Mouse (Mus musculus) liver, embryonic 12.5 days (tissue): ENCODE results near the gene Traf1. TPM values are rescaled to one million over a fixed set of nuclear protein-coding genes. Genes with fewer than 3 reads are reported as not detected.
A peak's percentile ranks its signal among the peaks of the same experiment; 100 is the strongest.

Experiments used
- ATAC-seq: fragments of 200-750 bp; cut with Nextera tagmentation; 2 replicates; pipeline ENCODE4 v1.8.0; 2017; ENCODE audit warnings: moderate number of reproducible peaks, mild to moderate bottlenecking, moderate library complexity
- H3K27ac ChIP-seq: fragments of 300-500 bp; sonication (generic); 2 replicates; pipeline ENCODE4 v1.5.1; 2016; ENCODE audit warnings: mild to moderate bottlenecking
- H3K27me3 ChIP-seq: fragments of 300-500 bp; sonication (generic); replicated peaks from 2 replicates; pipeline ENCODE4 v1.6.1; 2016; ENCODE audit warnings: mild to moderate bottlenecking, moderate library complexity
- H3K36me3 ChIP-seq: fragments of 300-500 bp; sonication (generic); 2 replicates; pipeline ENCODE4 v1.6.1; 2016; ENCODE audit warnings: mild to moderate bottlenecking, moderate library complexity
- H3K4me1 ChIP-seq: fragments of 300-500 bp; sonication (generic); 2 replicates; pipeline ENCODE4 v1.6.1; 2016
- H3K4me2 ChIP-seq: fragments of 300-500 bp; sonication (generic); 2 replicates; pipeline ENCODE4 v1.6.1; 2016; ENCODE audit warnings: mild to moderate bottlenecking, moderate library complexity
- H3K4me3 ChIP-seq: fragments of 300-500 bp; sonication (generic); 2 replicates; pipeline ENCODE4 v1.5.1; 2016; ENCODE audit warnings: mild to moderate bottlenecking, moderate library complexity
- H3K9ac ChIP-seq: fragments of 300-500 bp; sonication (generic); 2 replicates; pipeline ENCODE4 v1.6.1; 2016; ENCODE audit warnings: mild to moderate bottlenecking, moderate library complexity
- H3K9me3 ChIP-seq: fragments of 300-500 bp; sonication (generic); replicated peaks from 2 replicates; pipeline ENCODE4 v1.6.1; 2016; ENCODE audit warnings: mild to moderate bottlenecking, moderate library complexity
- WGBS: fragments of 180-500 bp; shearing (Covaris S2); methylation state at CpG from one replicate; pipeline ENCODE4 v1.1.7; 2016; ENCODE audit not compliant: insufficient replicate concordance; 5-methylcytosine and 5-hydroxymethylcytosine counted together
- polyA plus RNA-seq: library from polyadenylated mRNA; unstranded; fragments of >200 nt; fragmentation: Nextera tagmentation; extraction: Ambion mirVana; gene quantifications from 2 replicates; pipeline ENCODE4 v1.2.1, GENCODE M21; 2016

The Traf1 gene
- polyA plus RNA-seq: 0.12 and 0.27 TPM in 2 replicates

DNA sequence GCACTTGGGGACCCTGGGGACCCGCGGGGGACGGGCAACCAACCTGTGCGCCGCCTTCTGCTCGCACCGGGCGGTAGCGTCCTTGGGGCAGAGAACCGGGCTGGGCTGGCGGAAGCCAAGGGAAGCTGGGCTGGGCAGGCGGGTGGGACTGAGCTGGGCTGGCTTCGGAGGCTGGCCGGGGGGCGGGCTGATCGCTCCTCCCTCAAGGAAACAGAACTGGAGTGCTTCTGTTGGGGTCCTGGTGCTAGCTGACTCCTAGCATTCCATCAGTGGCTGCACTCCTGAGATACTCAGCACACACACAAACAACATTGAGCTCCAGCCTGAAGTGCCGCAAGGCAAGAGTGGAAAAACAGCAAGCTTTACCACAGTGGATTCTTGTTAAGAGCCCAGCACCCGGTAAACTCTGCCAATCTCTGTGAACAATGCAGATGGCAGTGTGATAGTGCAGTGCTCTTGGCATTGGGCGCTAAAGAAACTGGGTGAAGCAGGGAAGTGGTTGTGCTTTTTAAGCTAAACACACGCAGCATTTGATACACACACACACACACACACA is at the start of gene Traf1:
Gene Traf1 (minus strand): TSS at position 292 of the 556 bp plus-strand sequence.
- no peak for ATAC-seq
- Histone ChIP-seq H3K9ac (no peak within 1 kb of the TSS), H3K9me3 (no peaks in the 10 kb centered on the region), H3K4me2 (peak within 1 kb of the TSS; percentile 56), H3K4me3 (peak within 1 kb of the TSS; percentile 25), H3K4me1 (peaks cover 29% of the 10 kb centered on the region), H3K27ac (no peak within 1 kb of the TSS), H3K27me3 (peaks cover 23% of the 10 kb centered on the region), H3K36me3 (no peaks in the 10 kb centered on the region)
- 9% methylated on average over 20 of the region's 20 CpGs for WGBS

DNA sequence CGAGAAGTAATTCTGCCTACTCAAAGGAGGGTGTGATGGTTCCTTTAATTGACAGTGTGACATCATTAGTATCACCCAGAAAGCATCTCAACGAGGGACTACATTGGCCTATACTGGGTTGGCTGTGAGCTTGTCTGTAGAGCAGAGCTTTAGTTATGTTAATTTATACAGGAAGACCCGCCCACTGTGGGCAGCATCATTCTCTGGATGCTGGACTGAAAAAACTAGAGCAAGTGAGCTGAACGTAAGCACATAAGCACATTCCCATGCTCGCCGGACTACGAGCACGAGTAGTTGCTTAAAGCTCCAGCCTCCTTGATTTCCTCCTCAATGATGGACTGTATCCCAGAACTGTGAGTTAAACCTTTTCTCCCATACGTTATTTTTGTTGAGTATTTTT is 37.4 kb upstream of the Traf1 start:
- Histone ChIP-seq H3K36me3 (no peaks in the 10 kb centered on the region), H3K9me3 (no peaks in the 10 kb centered on the region), H3K4me2 (no peak overlapping the region), H3K4me3 (no peak overlapping the region), H3K27me3 (peaks cover 2% of the 10 kb centered on the region; the same call in 1 of the 2 replicates), H3K27ac (no peak overlapping the region), H3K9ac (no peak overlapping the region), H3K4me1 (no peaks in the 10 kb centered on the region)
- WGBS: 67% methylated on average over 9 of the region's 9 CpGs
- ATAC-seq: no peak

DNA sequence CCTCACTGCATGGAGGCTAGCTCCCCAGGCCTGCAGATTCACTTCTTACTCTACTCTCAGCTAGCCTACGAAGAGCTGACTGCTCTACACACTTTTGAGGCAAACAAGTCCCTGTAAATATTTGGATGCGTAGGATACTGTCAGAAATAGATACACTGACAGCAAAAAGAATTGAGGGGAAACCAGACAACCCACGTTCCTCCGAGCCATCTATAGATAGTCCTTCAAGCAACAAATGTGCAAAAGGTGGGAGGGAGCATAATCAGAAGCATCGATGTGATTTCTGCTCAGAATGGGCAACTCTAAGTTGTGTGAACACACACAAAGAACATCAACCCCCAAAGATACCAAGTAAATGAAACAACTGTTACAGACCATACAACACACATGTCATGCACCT is 34.9 kb upstream of the Traf1 start:
- no peaks in the 10 kb centered on the region for H3K36me3 ChIP-seq
- H3K9me3 ChIP-seq: no peaks in the 10 kb centered on the region
- no peaks in the 10 kb centered on the region for H3K4me1 ChIP-seq
- H3K4me3 ChIP-seq: no peak overlapping the region
- 62% methylated on average over 5 of the region's 5 CpGs for WGBS
- ATAC-seq: no peak
- no peak overlapping the region for H3K4me2 ChIP-seq
- H3K9ac ChIP-seq: no peak overlapping the region
- no peak overlapping the region for H3K27ac ChIP-seq
- peaks cover 15% of the 10 kb centered on the region; the same call in 1 of the 2 replicates for H3K27me3 ChIP-seq

DNA sequence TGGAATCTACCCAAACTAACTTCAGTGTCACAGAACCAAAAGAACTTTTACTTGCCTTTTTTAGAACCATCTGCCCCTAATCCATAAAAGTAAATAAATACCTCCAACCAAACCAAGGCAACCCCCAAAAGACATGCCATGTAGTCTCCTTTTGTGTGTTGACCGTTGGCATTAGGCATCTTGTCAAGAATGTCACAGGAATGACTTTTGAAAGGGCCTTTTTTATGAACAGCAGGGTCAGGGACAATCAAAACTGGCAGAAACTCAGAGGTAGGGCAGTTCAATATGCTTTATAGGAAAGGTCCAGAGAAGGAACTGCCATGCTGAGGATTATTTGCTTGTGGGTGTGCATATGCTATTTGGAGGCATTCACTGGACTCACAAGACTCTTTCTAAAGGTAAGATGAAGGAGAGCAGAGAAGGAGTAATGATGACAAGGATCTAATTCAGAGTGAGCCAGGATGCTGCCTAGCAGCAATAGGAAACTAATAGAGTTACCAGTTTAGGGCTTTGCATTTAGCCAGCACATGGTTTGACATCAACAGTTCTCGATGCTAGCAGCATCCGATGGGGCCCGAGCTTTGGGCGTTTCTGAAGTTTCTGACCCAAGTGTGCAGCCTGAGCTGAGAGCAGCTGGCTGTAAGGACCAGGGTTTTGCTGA is 32.3 kb upstream of the Traf1 start:
- Histone ChIP-seq H3K27ac (no peak overlapping the region), H3K9ac (no peak overlapping the region), H3K4me2 (no peak overlapping the region), H3K27me3 (peaks cover 18% of the 10 kb centered on the region; the same call in 1 of the 2 replicates), H3K9me3 (no peaks in the 10 kb centered on the region), H3K36me3 (no peaks in the 10 kb centered on the region), H3K4me1 (no peaks in the 10 kb centered on the region), H3K4me3 (no peak overlapping the region)
- WGBS: 68% methylated on average over 5 of the region's 5 CpGs
- no peak for ATAC-seq

DNA sequence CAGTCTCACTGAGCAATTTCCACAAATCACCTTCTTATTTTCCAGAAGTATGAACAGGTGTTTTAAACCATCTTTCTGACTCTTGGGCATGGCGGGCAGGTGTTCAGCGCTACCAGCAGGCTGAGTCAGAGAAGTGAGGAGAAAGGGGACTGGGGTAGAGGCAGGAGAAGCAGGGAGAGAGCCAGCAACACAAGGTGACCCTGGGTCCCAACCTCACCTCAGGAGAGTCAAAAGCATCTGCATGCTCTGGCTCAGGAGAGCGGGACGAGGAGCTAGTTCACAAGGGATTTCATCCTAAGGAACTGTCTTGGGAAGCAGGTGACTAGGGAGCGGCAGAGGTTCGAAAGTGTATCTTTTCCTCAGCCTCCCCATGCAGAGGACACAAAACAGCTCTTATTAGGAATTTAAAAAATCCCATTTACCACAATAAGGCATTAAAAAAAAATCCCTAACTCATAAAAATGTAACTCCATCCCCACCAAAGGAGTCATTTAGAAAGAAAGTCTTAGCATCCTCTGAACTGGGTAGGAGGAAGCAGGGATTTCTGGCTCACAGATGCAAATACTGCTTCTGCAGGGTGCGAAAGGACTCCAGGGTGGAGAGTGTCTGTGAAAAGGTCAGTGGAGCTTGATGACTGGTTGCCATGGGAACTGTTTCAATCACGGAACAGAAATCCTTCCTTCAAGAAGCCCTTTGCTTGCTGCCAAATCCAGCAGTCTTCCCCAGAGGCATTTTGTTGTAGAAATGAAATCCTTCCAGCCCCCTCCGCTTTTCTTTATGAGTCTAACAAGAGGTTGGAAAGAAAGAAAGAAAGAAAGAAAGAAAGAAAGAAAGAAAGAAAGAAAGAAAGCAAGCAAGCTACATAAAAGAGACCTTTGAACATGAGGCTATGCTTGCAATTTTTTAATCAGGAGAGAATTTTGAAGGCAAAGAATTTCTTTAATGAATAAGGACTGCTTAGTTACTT is 31.4 kb upstream of the Traf1 start:
- Histone ChIP-seq H3K27me3 (peaks cover 18% of the 10 kb centered on the region; the same call in 1 of the 2 replicates), H3K9me3 (no peaks in the 10 kb centered on the region), H3K9ac (no peak overlapping the region), H3K4me2 (no peak overlapping the region), H3K4me3 (no peak overlapping the region), H3K27ac (no peak overlapping the region), H3K4me1 (no peaks in the 10 kb centered on the region), H3K36me3 (no peaks in the 10 kb centered on the region)
- 22% methylated on average over 9 of the region's 9 CpGs for WGBS
- ATAC-seq: no peak

DNA sequence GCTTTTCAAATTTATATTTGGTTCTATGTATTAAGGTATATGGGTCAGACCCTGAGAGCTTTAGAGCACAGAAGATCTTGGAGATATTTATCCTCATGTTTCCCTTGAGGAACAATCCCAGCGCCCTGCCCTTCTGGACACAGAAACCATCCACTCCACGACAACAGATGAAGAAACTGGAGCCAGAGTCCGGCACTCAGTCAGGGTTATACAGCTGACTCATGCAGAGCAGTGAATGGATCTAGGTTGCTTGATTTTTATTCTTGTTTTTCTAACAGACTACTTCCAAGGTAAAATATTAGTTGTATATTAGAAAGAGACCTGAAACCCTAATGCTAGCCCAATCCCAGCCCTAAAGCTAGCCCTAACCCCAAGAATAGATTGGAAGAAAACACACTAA is 30.4 kb upstream of the Traf1 start:
- ATAC-seq: no peak
- Histone ChIP-seq H3K9ac (no peak overlapping the region), H3K9me3 (no peaks in the 10 kb centered on the region), H3K27ac (no peak overlapping the region), H3K36me3 (no peaks in the 10 kb centered on the region), H3K27me3 (peaks cover 18% of the 10 kb centered on the region; the same call in 1 of the 2 replicates), H3K4me2 (no peak overlapping the region), H3K4me1 (no peaks in the 10 kb centered on the region), H3K4me3 (no peak overlapping the region)
- WGBS: 66% methylated on average over 3 of the region's 3 CpGs

DNA sequence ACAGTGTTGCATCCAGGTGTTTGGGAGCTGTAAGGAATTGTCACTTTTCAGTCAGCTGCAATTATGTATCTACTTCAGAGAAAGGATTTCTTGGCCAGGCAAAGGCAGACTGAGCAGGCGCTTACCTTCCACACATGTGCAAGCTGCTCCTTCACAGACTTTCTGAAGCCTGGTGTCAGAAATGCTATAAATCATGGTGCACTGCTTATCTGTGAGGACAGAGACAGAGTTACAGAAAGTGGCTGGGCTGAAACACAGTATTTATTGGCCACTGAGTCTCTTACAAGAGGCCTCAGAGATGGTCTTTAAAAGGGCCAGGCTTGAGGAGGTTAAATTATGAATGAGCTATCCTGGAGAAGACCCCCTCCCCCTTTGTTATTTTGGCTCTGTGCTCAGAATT is 28.2 kb upstream of the Traf1 start:
- Histone ChIP-seq H3K4me1 (no peaks in the 10 kb centered on the region), H3K27ac (no peak overlapping the region), H3K36me3 (no peaks in the 10 kb centered on the region), H3K9ac (no peak overlapping the region), H3K4me3 (no peak overlapping the region), H3K9me3 (no peaks in the 10 kb centered on the region), H3K4me2 (no peak overlapping the region), H3K27me3 (peaks cover 18% of the 10 kb centered on the region; the same call in 1 of the 2 replicates)
- WGBS: 62% methylated on average over 1 of the region's 1 CpGs
- ATAC-seq: no peak

DNA sequence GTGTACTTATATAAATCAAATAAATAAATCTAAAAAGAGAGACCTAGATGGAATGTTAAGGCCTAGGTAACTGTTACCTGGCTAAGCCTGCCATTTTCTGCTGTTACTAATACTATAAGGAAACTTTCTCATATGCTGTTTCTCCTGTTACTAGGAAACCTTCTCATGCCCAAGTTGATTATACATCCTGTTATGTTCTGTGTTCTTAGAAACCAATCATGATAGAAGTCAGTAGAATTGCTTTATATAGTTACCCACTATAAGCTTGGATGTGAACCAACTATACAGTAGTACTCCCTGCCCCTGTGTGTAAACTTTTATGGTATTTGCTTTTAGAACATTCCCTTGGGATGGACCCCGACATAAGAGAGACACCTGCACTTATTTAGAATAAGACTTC is 26.0 kb upstream of the Traf1 start:
- H3K36me3 ChIP-seq: no peaks in the 10 kb centered on the region
- H3K9me3 ChIP-seq: no peaks in the 10 kb centered on the region
- no peak for ATAC-seq
- no peak overlapping the region for H3K9ac ChIP-seq
- 58% methylated on average over 1 of the region's 1 CpGs for WGBS
- no peak overlapping the region for H3K4me3 ChIP-seq
- H3K4me1 ChIP-seq: peaks cover 9% of the 10 kb centered on the region; the same call in 1 of the 2 replicates
- no peak overlapping the region for H3K4me2 ChIP-seq
- H3K27ac ChIP-seq: no peak overlapping the region
- H3K27me3 ChIP-seq: peaks cover 4% of the 10 kb centered on the region; the same call in 1 of the 2 replicates

DNA sequence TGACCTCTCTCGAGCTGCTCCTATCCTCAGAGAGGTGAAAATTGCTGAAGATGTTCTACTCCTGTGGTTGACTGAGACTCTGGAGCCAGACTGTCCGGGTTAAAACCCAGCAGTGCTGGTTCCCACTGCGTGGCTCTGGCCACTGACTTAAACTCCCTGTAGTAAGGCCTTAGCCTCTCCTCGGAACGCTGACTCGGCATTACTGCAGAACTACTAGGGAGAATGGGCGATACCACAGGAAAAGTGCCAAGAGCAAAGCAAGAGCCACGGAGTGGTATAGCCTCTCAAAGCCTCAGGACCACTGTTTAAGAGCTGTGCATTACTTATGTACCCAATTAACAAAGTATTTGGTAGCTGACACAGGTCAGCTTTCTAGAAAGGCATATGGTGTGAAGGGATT is 23.3 kb upstream of the Traf1 start:
- no peak for ATAC-seq
- Histone ChIP-seq H3K9me3 (no peaks in the 10 kb centered on the region), H3K4me2 (no peak overlapping the region), H3K27me3 (no peaks in the 10 kb centered on the region), H3K4me3 (no peak overlapping the region), H3K9ac (no peak overlapping the region), H3K4me1 (peaks cover 9% of the 10 kb centered on the region; the same call in 1 of the 2 replicates), H3K27ac (no peak overlapping the region), H3K36me3 (no peaks in the 10 kb centered on the region)
- WGBS: 66% methylated on average over 8 of the region's 8 CpGs

DNA sequence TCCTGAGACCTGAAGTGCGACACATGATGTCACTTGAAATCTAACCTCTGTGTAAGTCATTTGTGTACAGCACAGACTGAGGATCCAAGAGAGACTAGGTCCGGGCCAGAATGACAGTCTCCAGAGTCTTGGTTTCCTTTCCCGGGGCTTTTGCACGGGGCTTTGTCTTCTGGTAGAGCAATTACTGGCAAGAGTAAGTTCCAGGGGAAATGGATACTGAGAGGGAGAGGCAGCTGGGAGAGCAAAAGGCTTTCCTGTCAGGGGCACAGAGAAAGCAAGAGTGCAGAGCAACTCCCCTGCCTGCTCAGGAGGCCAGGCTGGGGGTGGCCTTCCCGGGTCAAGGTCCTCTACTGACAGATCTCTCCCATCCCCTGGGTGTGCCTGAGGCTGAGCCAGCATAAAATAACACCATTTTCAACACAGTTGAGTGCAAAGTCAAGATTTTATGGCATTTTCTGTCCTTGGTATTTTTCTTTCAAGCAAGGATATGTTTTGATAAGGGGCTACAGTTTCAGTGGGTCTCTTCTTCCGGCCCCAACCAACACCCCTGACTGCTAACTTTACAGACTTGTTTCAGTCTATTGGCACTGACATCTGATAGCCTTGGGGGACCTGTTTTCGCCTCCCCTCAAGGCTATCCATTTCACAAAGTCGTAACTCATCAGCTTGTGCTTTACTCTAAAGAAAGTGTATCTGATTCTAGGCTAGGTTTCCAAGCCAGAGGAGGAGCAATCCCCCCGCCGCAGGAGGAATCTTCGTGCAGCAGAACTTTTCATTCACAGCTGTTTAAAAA is 21.5 kb upstream of the Traf1 start:
- ATAC-seq: no peak
- 54% methylated on average over 11 of the region's 11 CpGs for WGBS
- Histone ChIP-seq H3K4me3 (no peak overlapping the region), H3K4me1 (peaks cover 17% of the 10 kb centered on the region), H3K27ac (no peak overlapping the region), H3K36me3 (no peaks in the 10 kb centered on the region), H3K9ac (no peak overlapping the region), H3K4me2 (no peak overlapping the region), H3K9me3 (no peaks in the 10 kb centered on the region), H3K27me3 (no peaks in the 10 kb centered on the region)

DNA sequence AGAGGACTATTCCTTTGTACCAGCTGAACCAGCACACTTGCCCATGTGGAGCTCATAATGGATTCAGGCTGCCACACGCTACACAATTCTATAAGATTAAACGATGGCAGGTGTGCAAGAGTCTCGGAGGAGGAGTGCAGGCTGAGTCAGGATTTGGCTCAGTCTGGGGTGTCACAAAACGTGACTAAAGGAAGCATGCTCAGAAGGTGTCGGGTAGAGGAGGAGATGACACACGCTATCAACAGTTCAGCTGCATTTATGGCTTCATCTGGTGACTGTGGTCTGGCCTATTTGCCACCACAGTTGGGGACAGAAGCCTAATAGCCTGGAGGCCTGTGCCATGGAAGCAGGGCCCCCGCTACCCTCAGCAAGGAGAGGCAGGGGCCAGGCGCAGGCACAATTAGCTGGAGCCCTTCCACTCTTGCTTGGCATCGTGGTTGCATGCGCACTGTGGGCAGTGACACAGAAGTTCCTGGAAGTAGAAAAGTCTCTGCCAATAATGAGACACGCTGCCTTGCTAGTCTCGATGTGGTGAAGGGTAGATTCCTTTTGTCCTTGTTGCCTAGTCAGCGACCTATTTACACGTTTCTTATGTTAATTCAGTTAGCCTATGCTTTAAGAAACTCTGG is 20.6 kb upstream of the Traf1 start:
- WGBS: 62% methylated on average over 14 of the region's 14 CpGs
- ATAC-seq: no peak

More for the DNA sequence above, 20.6 kb upstream of the Traf1 start:
- Histone ChIP-seq H3K9me3 (no peaks in the 10 kb centered on the region), H3K4me2 (no peak overlapping the region), H3K27ac (no peak overlapping the region), H3K4me3 (no peak overlapping the region), H3K4me1 (peaks cover 26% of the 10 kb centered on the region), H3K36me3 (no peaks in the 10 kb centered on the region), H3K9ac (no peak overlapping the region), H3K27me3 (no peaks in the 10 kb centered on the region)
